Mouse (Mus musculus): ENCODE measurements around the gene Nnmt. TPM values are rescaled to one million over a fixed set of nuclear protein-coding genes. Genes with fewer than 3 reads are reported as not detected.

Nnmt gene
- polyA plus RNA-seq, 1 experiment from 2014 or later, result 0.58 TPM

DNA sequence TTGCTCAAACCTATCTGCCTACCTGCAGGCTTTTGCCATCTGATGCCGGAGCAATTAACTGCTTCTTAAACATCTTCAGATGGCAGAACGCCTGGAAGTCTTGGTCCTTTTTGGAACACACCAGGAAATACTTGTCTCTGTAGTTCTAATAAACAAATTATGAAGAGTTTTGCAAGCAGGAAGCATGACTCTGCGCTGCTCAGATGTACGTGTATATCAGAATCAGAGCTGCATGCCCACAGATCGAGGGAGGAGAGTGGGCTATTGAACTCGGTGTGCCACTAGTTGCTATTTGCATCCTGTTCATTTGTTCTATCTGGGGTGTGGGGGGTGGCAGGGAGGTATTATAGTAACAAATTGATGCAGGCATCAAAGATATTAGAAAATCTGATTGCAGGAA is 28.2 kb upstream of the Nnmt start:
- Histone ChIP-seq H3K9me3 (replicated peaks) (no peaks in the 10 kb centered on the region), H3K27ac (no peak overlapping the region), H3K9ac (no peak overlapping the region), H3K4me3 (replicated peaks) (no peak overlapping the region), H3K4me1 (replicated peaks) (no peaks in the 10 kb centered on the region), H3K36me3 (no peaks in the 10 kb centered on the region), H3K27me3 (peaks cover 15% of the 10 kb centered on the region; the same call in 1 of the 2 replicates), H3K4me2 (no peak overlapping the region)
- ATAC-seq (ENCODE audit: low read depth), result no peak
- no peak for DNase-seq
- WGBS (ENCODE audit: insufficient replicate concordance), result 62% methylated on average over 6 of the region's 6 CpGs

DNA sequence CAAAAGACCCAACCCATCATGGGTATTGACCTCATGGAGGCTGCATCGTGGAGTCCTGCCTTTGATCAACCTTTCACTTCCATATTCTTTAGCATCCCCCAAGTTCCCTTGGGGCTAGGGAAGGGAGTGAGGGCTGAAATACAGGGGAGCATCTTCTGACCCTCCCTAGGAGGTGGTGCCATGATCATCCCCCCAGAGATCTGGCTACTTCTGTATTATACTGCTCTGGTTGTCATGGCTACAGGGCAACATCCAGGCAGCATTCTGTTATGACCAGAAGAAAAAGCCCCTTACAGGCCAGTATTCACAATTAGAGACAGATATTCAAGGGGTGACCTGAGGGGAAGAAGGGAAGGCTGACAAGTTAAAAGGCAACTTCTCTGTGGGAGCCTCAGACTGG is 14.3 kb upstream of the Nnmt start:
- Histone ChIP-seq H3K9me3 (replicated peaks) (no peaks in the 10 kb centered on the region), H3K27ac (no peak overlapping the region), H3K4me2 (no peak overlapping the region), H3K27me3 (no peaks in the 10 kb centered on the region; the same call in 1 of the 2 replicates), H3K4me3 (replicated peaks) (no peak overlapping the region), H3K36me3 (no peaks in the 10 kb centered on the region), H3K9ac (no peak overlapping the region), H3K4me1 (replicated peaks) (no peaks in the 10 kb centered on the region)
- DNase-seq, result no peak
- WGBS (ENCODE audit: insufficient replicate concordance), result 68% methylated on average over 1 of the region's 1 CpGs
- no peak for ATAC-seq (ENCODE audit: low read depth)

DNA sequence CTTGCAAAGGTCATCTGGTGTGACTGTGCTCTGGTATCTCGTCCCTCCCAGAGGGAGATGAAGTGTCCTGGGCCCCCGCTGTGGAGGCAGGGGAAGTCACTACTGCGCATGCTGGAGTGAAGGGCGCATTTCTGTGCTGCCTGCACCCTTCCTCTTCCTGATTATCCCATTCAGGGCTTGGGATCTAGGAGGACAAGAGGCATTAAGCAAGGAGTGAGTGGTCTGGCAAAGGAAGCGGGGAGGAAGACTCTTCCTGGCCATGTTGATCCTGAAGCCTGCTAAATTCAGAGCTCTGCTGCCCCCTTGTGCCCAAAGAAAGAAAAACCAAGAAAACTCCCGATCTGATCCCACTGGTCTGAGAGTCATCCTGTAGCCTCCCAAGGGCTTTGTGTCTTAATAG is 13.6 kb upstream of the Nnmt start:
- Histone ChIP-seq H3K4me2 (no peak overlapping the region), H3K27ac (no peak overlapping the region), H3K4me1 (replicated peaks) (no peaks in the 10 kb centered on the region), H3K9ac (no peak overlapping the region), H3K9me3 (replicated peaks) (no peaks in the 10 kb centered on the region), H3K4me3 (replicated peaks) (no peak overlapping the region), H3K36me3 (no peaks in the 10 kb centered on the region), H3K27me3 (no peaks in the 10 kb centered on the region; the same call in 1 of the 2 replicates)
- DNase-seq, result peak; percentile 9
- 18% methylated on average over 6 of the region's 6 CpGs for WGBS (ENCODE audit: insufficient replicate concordance)
- no peak for ATAC-seq (ENCODE audit: low read depth)

DNA sequence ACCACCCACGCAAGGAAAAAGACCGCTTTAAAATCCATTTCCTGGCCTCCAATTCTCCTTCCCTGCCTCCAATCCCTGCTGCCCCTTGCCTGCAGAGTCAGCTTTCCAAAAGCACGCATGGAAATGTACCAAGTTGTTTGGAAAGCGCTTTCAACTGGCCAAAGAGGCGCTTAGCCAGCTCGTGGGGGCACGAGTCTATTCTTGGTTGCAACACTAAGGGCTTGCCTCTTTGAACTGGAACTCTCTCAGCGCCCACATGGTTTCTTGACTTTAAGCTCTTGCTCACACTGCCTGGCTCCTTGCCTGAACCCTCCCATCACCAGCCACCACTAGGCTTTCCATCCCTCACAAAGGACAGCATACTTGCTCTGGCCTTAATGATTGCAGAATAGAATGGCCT is 13.2 kb upstream of the Nnmt start:
- H3K27ac ChIP-seq, result no peak overlapping the region
- H3K9me3 ChIP-seq (replicated peaks), result no peaks in the 10 kb centered on the region
- no peaks in the 10 kb centered on the region; the same call in 1 of the 2 replicates for H3K27me3 ChIP-seq
- ATAC-seq (ENCODE audit: low read depth), result no peak
- DNase-seq, result no peak
- 57% methylated on average over 8 of the region's 8 CpGs for WGBS (ENCODE audit: insufficient replicate concordance)
- no peak overlapping the region for H3K9ac ChIP-seq
- no peak overlapping the region for H3K4me3 ChIP-seq (replicated peaks)
- H3K36me3 ChIP-seq, result no peaks in the 10 kb centered on the region
- H3K4me1 ChIP-seq (replicated peaks), result no peaks in the 10 kb centered on the region
- no peak overlapping the region for H3K4me2 ChIP-seq

DNA sequence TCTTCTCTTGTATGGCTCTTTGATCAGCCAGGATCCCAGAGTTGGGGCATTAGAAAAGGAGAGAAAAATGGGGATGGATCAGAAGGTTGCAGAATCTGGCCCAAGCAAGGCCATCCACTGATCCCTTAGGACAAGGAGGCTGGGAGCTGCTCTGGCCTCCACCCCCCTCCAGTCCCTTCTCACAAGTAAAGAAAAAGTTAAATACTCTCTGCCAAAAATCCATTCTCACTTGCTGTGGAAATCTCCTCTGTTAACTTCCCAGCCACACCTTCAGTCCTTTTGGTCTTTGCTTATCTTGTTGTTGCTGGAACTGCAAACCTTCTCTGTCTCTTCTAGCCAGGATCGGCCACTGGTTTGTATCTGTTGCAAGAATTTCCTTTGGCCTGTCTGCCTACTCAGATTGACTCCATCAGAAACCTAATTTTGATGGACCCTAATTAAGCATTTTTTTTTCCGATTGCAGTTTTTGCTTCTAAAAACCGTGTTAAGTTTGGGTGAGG is 12.6 kb upstream of the Nnmt start:
- peaks cover 1% of the 10 kb centered on the region; the same call in 1 of the 2 replicates for H3K27me3 ChIP-seq
- H3K9ac ChIP-seq, result no peak overlapping the region
- H3K27ac ChIP-seq, result no peak overlapping the region
- no peak for DNase-seq
- H3K4me1 ChIP-seq (replicated peaks), result no peaks in the 10 kb centered on the region
- H3K9me3 ChIP-seq (replicated peaks), result no peaks in the 10 kb centered on the region
- no peak for ATAC-seq (ENCODE audit: low read depth)
- no peak overlapping the region for H3K4me3 ChIP-seq (replicated peaks)
- no peak overlapping the region for H3K4me2 ChIP-seq
- no peaks in the 10 kb centered on the region for H3K36me3 ChIP-seq
- 43% methylated on average over 3 of the region's 3 CpGs for WGBS (ENCODE audit: insufficient replicate concordance)

DNA sequence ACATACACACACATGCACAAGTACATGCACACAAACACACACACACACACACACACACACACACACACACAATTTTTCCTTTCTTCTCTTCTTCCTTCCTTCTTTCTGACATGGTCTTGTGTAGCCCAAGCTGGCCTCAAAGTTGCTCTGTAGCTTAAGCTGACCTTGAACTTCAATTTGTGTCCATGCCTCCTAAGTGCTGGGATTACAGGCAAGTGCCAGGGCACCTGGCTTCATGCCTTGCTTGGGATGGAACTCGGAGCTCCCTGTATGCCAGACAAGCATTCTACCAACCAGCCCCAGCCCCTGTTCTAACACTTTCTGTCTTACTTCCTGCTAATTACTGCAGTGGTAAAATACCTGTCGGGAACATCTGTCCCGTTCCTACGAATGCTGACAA is 8.3 kb upstream of the Nnmt start:
- Histone ChIP-seq H3K4me2 (no peak overlapping the region), H3K4me1 (replicated peaks) (no peaks in the 10 kb centered on the region), H3K36me3 (no peaks in the 10 kb centered on the region), H3K9me3 (replicated peaks) (no peaks in the 10 kb centered on the region), H3K27ac (no peak overlapping the region), H3K4me3 (replicated peaks) (no peak overlapping the region), H3K9ac (no peak overlapping the region), H3K27me3 (0 out of 2 replicates have a peak, but pooled peaks cover 3% of the 10 kb centered on the region)
- 62% methylated on average over 4 of the region's 4 CpGs for WGBS (ENCODE audit: insufficient replicate concordance)
- DNase-seq, result no peak
- no peak for ATAC-seq (ENCODE audit: low read depth)

DNA sequence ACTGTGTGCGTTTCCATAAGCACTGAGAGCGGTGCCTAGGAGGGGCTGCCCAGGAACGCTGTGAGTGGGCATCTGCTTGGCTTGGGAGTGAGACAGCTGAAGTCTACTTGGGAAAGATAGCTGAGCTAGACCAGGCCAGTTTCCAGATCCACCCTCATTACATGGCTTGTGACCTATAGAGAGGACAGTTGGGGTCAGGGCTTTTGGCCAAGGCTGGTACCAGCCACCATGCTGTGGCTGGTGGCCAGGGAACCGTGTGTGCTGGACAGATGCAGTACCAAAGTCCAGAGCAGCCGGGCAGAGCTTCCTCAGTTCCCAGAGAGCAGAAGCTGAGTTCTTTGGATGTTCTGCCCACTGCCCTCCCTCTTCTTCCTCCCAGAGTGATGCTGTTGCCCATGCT is 7.6 kb upstream of the Nnmt start:
- 69% methylated on average over 5 of the region's 5 CpGs for WGBS (ENCODE audit: insufficient replicate concordance)
- Histone ChIP-seq H3K4me3 (replicated peaks) (no peak overlapping the region), H3K4me1 (replicated peaks) (no peaks in the 10 kb centered on the region), H3K4me2 (no peak overlapping the region), H3K9ac (no peak overlapping the region), H3K9me3 (replicated peaks) (no peaks in the 10 kb centered on the region), H3K27ac (no peak overlapping the region), H3K27me3 (0 out of 2 replicates have a peak, but pooled peaks cover 3% of the 10 kb centered on the region), H3K36me3 (no peaks in the 10 kb centered on the region)
- no peak for ATAC-seq (ENCODE audit: low read depth)
- DNase-seq, result no peak

DNA sequence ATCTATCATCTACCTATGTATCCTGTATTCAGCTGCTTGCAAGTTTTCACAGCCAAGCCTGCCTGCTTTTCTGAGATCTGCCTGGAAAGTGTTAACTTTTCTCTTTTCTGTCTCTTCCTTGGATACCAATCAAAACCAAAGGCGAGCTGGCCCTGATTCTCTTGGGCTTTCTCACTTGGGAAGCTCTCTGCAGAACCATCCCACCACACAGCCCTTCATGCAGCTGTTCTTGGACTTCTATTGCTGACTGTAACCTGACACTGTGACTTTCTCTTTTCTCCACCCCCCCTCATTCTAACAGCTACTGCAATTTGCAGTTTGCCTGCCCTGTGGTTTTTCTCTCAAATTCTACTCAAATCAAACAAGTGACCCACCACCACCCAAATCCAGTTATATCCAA is 6.1 kb upstream of the Nnmt start:
- H3K27me3 ChIP-seq, result 0 out of 2 replicates have a peak, but pooled peaks cover 3% of the 10 kb centered on the region
- no peaks in the 10 kb centered on the region for H3K4me1 ChIP-seq (replicated peaks)
- no peak overlapping the region for H3K4me3 ChIP-seq (replicated peaks)
- DNase-seq (no peak), ATAC-seq (ENCODE audit: low read depth) (no peak)
- H3K36me3 ChIP-seq, result no peaks in the 10 kb centered on the region
- no peaks in the 10 kb centered on the region for H3K9me3 ChIP-seq (replicated peaks)
- WGBS (ENCODE audit: insufficient replicate concordance), result 20% methylated on average over 1 of the region's 1 CpGs
- no peak overlapping the region for H3K9ac ChIP-seq
- no peak overlapping the region for H3K27ac ChIP-seq
- no peak overlapping the region for H3K4me2 ChIP-seq

DNA sequence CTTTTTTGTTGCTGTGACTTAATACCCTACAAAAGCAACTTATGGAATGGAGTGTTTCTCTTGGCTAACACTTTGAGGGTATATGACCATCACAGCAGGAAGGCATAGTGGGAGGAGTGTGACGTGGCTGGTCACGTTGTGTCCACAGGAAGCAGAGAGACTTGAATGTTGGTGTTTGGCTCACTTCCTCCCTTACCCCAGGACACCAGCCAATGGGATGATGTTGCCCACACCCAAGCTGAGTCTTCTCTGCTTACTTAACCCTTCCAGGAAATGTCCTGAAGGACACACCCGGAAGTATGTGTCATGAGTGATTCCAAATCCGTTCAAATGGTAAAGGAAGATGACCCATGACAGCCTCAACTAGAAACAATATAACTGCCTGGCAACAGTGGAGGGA is 4.8 kb upstream of the Nnmt start:
- Histone ChIP-seq H3K9ac (no peak overlapping the region), H3K4me3 (replicated peaks) (no peak overlapping the region), H3K36me3 (no peaks in the 10 kb centered on the region), H3K4me2 (no peak overlapping the region), H3K9me3 (replicated peaks) (no peaks in the 10 kb centered on the region), H3K4me1 (replicated peaks) (no peaks in the 10 kb centered on the region), H3K27me3 (0 out of 2 replicates have a peak, but pooled peaks cover 3% of the 10 kb centered on the region), H3K27ac (no peak overlapping the region)
- no peak for ATAC-seq (ENCODE audit: low read depth)
- WGBS (ENCODE audit: insufficient replicate concordance), result 39% methylated on average over 4 of the region's 4 CpGs
- DNase-seq, result no peak

DNA sequence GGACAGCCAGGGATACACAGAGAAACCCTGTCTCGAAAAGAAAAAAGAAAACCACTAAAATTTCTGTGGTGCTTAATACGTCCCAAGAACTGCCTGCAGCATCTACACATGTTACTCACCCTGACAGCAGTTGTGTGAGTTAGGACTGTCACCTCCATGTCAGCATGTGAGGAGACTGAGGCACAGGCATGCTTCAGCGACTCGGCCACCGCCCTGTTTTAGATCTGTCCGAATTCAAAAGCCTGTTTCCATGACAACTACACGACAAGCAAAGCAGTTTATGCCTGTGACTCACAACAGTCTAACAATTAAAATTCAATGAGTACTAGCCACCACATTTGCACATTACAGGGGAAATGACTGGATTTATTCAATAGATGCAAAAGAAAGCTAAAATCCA is 2.5 kb upstream of the Nnmt start:
- ATAC-seq (ENCODE audit: low read depth) (no peak), DNase-seq (no peak)
- H3K4me3 ChIP-seq (replicated peaks), result no peak overlapping the region
- H3K4me2 ChIP-seq, result no peak overlapping the region
- H3K4me1 ChIP-seq (replicated peaks), result no peaks in the 10 kb centered on the region
- no peak overlapping the region for H3K9ac ChIP-seq
- no peaks in the 10 kb centered on the region for H3K9me3 ChIP-seq (replicated peaks)
- WGBS (ENCODE audit: insufficient replicate concordance), result 73% methylated on average over 7 of the region's 7 CpGs
- H3K27ac ChIP-seq, result no peak overlapping the region
- H3K36me3 ChIP-seq, result no peaks in the 10 kb centered on the region
- H3K27me3 ChIP-seq, result 0 out of 2 replicates have a peak, but pooled peaks cover under 1% of the 10 kb centered on the region

DNA sequence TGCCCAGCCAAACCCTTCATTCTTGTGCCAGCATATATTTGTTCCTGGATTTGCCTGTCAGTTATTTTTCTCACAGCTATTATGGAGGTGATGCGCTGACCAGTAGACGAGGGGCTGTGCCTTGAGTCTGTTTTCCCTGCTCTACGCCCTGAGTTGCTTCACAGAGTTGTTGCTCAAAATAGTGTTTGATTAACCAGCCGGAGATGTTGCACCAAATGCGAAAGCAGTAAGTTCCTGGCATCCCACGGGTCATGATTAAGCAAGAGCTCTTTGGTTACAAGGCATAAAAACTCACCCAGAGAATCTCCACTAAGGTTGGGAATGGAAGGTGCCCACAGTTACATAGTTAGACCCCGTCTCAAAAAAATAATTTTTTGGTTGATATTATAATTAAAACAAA is 1.2 kb upstream of the Nnmt start:
- no peak for DNase-seq
- no peak overlapping the region for H3K9ac ChIP-seq
- no peak for ATAC-seq (ENCODE audit: low read depth)

DNA sequence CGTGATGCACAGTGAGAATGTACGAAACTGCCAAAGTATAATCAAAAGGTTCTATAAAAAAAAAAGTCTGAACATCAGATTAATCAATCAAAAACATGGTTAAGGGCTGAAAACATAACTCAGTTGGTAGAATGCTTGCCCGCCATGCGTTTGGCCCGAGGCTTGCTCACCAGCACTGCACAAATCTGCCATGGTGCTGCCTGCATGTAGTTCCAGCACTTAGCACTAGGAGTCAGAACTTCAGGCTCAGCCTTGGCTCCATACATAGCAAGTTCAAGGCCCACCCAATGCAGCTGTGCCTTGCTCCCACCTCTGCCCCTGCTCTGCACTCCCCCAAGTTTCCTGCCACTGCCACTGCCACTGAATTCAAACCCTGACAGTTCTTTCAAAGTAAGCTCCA is 744 bp upstream of the Nnmt start:
- Histone ChIP-seq H3K27me3 (no peaks in the 10 kb centered on the region), H3K4me1 (replicated peaks) (no peaks in the 10 kb centered on the region), H3K9me3 (replicated peaks) (no peaks in the 10 kb centered on the region), H3K36me3 (no peaks in the 10 kb centered on the region), H3K9ac (no peak overlapping the region), H3K27ac (no peak overlapping the region), H3K4me3 (replicated peaks) (no peak overlapping the region), H3K4me2 (no peak overlapping the region)
- DNase-seq (no peak), ATAC-seq (ENCODE audit: low read depth) (no peak)
- 67% methylated on average over 5 of the region's 5 CpGs for WGBS (ENCODE audit: insufficient replicate concordance)

More for the DNA sequence above, 1.2 kb upstream of the Nnmt start:
- 68% methylated on average over 7 of the region's 7 CpGs for WGBS (ENCODE audit: insufficient replicate concordance)
- H3K4me2 ChIP-seq, result no peak overlapping the region
- H3K9me3 ChIP-seq (replicated peaks), result no peaks in the 10 kb centered on the region
- no peak overlapping the region for H3K4me3 ChIP-seq (replicated peaks)
- H3K27me3 ChIP-seq, result no peaks in the 10 kb centered on the region
- no peaks in the 10 kb centered on the region for H3K36me3 ChIP-seq
- H3K27ac ChIP-seq, result no peak overlapping the region
- H3K4me1 ChIP-seq (replicated peaks), result no peaks in the 10 kb centered on the region
